Mouse (Mus musculus): ENCODE results near the gene Cntnap1. TPM values are rescaled to one million over a fixed set of nuclear protein-coding genes. Genes with fewer than 3 reads are reported as not detected.

Gene Cntnap1
- polyA plus RNA-seq, 1 experiment from 2014 or later = 0.09 TPM

- DNase-seq (ENCODE audit: low spot score) = peak; percentile 59
These were observed 5.9 kb downstream of the Cntnap1 start for GRCm38 (mm10) chr11:101176117-101176691.

GRCm38 (mm10) chr11:101176933-101177773 is 6.8 kb downstream of the Cntnap1 start:
- peak overlapping the region; percentile 13; the same call in 1 of the 2 replicates for H3K4me3 ChIP-seq
- 30% methylated on average over 22 of the region's 22 CpGs for WGBS
- H3K36me3 ChIP-seq = no peaks in the 10 kb centered on the region
- no peaks in the 10 kb centered on the region for H3K9me3 ChIP-seq (replicated peaks)
- peak; percentile 63 for DNase-seq (ENCODE audit: low spot score)
- peaks cover 86% of the 10 kb centered on the region for H3K27me3 ChIP-seq (ENCODE audit: low read depth, poor library complexity, severe bottlenecking)
- H3K27ac ChIP-seq = no peak overlapping the region
- peaks cover 52% of the 10 kb centered on the region for H3K4me1 ChIP-seq

More at GRCm38 (mm10) chr11:101176117-101176691, 5.9 kb downstream of the Cntnap1 start:
- 2% methylated on average over 25 of the region's 25 CpGs for WGBS
- no peaks in the 10 kb centered on the region for H3K36me3 ChIP-seq
- H3K9me3 ChIP-seq (replicated peaks) = no peaks in the 10 kb centered on the region
- peaks cover 62% of the 10 kb centered on the region for H3K4me1 ChIP-seq
- peak overlapping the region; percentile 41 for H3K4me3 ChIP-seq
- H3K27me3 ChIP-seq (ENCODE audit: low read depth, poor library complexity, severe bottlenecking) = peaks cover 88% of the 10 kb centered on the region
- H3K27ac ChIP-seq = no peak overlapping the region

- WGBS = 49% methylated on average over 36 of the region's 36 CpGs
- peaks cover 86% of the 10 kb centered on the region for H3K27me3 ChIP-seq (ENCODE audit: low read depth, poor library complexity, severe bottlenecking)
- no peak overlapping the region for H3K27ac ChIP-seq
- H3K4me1 ChIP-seq = peaks cover 46% of the 10 kb centered on the region
- DNase-seq (ENCODE audit: low spot score) = peak; percentile 29
- H3K9me3 ChIP-seq (replicated peaks) = no peaks in the 10 kb centered on the region
- H3K36me3 ChIP-seq = no peaks in the 10 kb centered on the region
- 0 out of 2 replicates have a peak overlapping the region, but pooled peaks have one; percentile 7 for H3K4me3 ChIP-seq
These were observed 8.0 kb downstream of the Cntnap1 start for GRCm38 (mm10) chr11:101178061-101179058.

- Histone ChIP-seq H3K9me3 (replicated peaks) (no peaks in the 10 kb centered on the region), H3K4me1 (peaks cover 36% of the 10 kb centered on the region), H3K36me3 (no peaks in the 10 kb centered on the region), H3K27ac (no peak overlapping the region), H3K4me3 (no peak overlapping the region), H3K27me3 (ENCODE audit: low read depth, poor library complexity, severe bottlenecking) (peaks cover 81% of the 10 kb centered on the region)
- DNase-seq (ENCODE audit: low spot score) = peak; percentile 29
- 73% methylated on average over 15 of the region's 15 CpGs for WGBS
These were observed 9.0 kb downstream of the Cntnap1 start for GRCm38 (mm10) chr11:101179306-101179705.

DNA sequence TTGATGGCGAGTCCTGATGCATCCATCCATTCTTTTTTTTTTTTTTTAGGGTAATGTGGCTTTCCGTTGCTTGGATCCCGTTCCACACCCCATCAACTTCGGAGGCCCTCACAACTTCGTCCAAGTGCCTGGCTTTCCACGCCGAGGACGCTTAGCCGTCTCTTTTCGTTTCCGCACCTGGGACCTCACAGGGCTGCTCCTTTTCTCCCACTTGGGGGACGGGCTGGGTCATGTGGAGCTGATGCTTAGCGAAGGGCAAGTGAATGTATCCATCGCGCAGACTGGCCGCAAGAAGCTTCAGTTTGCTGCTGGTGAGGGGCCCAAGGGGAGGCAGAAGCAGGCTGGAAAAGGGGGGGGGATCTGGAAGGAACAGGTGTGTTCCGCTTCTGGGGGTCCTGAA is 9.9 kb downstream of the Cntnap1 start:
- H3K27me3 ChIP-seq (ENCODE audit: low read depth, poor library complexity, severe bottlenecking) = peaks cover 71% of the 10 kb centered on the region
- peaks cover 28% of the 10 kb centered on the region for H3K4me1 ChIP-seq
- H3K4me3 ChIP-seq = no peak overlapping the region
- no peaks in the 10 kb centered on the region for H3K36me3 ChIP-seq
- peak; percentile 30 for DNase-seq (ENCODE audit: low spot score)
- no peak overlapping the region for H3K27ac ChIP-seq
- H3K9me3 ChIP-seq (replicated peaks) = no peaks in the 10 kb centered on the region
- WGBS = 69% methylated on average over 17 of the region's 17 CpGs

DNA sequence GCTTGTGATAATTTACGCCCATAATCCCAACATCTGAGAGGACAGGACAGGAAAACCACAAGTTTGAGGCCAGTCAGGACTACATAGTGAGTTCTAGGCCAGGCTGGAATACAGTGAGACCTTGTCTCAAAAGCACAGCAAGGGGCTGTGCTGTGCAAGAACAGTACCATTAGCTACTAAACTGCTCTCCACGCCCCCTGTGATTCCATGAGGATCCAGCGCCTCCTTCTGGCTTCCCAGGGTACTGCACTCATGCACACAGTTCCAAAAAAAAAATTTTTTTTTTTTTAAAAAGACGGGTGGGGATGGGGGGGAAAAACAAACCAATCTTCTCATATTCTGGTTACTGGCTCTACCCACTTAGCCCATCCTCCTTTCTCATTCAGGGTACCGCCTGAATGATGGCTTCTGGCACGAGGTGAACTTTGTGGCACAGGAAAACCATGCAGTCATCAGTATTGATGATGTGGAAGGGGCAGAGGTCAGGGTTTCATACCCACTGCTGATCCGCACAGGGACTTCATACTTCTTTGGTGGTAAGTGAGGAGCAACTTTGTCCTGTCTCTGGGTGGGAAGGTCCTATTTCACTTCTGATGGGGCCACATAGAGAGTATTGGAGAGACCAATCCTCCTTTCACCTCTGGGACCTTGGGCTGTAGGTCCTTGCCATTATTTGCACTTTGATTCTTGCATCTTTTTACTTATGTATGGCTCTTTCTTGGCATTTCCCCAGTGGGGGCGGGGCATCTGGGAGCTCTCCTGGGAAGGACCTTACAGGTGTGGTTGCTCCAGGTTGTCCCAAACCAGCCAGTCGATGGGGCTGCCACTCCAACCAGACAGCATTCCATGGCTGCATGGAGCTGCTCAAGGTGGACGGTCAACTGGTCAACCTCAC is 10.8 kb downstream of the Cntnap1 start:
- peaks cover 63% of the 10 kb centered on the region for H3K27me3 ChIP-seq (ENCODE audit: low read depth, poor library complexity, severe bottlenecking)
- peak; percentile 82 for DNase-seq (ENCODE audit: low spot score)
- 41% methylated on average over 10 of the region's 10 CpGs for WGBS

GRCm38 (mm10) chr11:101181961-101182360 is 11.6 kb downstream of the Cntnap1 start:
- WGBS = 93% methylated on average over 11 of the region's 11 CpGs
- Histone ChIP-seq H3K4me1 (peaks cover 15% of the 10 kb centered on the region), H3K27me3 (ENCODE audit: low read depth, poor library complexity, severe bottlenecking) (peaks cover 54% of the 10 kb centered on the region), H3K27ac (no peak overlapping the region), H3K36me3 (no peaks in the 10 kb centered on the region), H3K9me3 (replicated peaks) (no peaks in the 10 kb centered on the region), H3K4me3 (no peak overlapping the region)
- DNase-seq (ENCODE audit: low spot score) = no peak

More for the DNA sequence above, 10.8 kb downstream of the Cntnap1 start:
- H3K9me3 ChIP-seq (replicated peaks) = no peaks in the 10 kb centered on the region
- no peak overlapping the region for H3K27ac ChIP-seq
- H3K36me3 ChIP-seq = no peaks in the 10 kb centered on the region
- H3K4me1 ChIP-seq = peaks cover 22% of the 10 kb centered on the region
- H3K4me3 ChIP-seq = no peak overlapping the region

GRCm38 (mm10) chr11:101182771-101183517 is 12.6 kb downstream of the Cntnap1 start:
- Histone ChIP-seq H3K4me3 (no peak overlapping the region), H3K4me1 (peaks cover 8% of the 10 kb centered on the region), H3K27ac (no peak overlapping the region), H3K9me3 (replicated peaks) (no peaks in the 10 kb centered on the region), H3K36me3 (no peaks in the 10 kb centered on the region), H3K27me3 (ENCODE audit: low read depth, poor library complexity, severe bottlenecking) (peaks cover 45% of the 10 kb centered on the region)
- DNase-seq (ENCODE audit: low spot score) = no peak
- WGBS = 83% methylated on average over 14 of the region's 14 CpGs

DNA sequence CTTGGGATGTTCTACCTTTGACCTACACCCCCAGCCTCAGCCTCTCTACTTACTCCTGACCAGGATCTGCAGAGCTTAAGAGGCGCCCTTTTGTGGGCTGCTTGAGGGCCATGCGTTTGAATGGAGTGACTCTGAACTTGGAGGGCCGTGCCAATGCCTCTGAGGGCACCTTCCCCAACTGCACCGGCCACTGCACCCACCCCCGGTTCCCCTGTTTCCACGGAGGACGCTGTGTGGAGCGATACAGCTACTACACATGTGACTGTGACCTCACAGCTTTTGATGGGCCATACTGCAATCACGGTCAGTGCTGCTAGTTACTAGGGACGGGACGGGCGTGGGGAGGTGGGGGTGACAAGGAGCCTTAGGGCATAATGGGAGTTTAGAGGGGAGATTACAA is 14.7 kb downstream of the Cntnap1 start:
- Histone ChIP-seq H3K36me3 (no peaks in the 10 kb centered on the region), H3K9me3 (replicated peaks) (no peaks in the 10 kb centered on the region), H3K4me3 (no peak overlapping the region), H3K4me1 (peaks cover 13% of the 10 kb centered on the region), H3K27me3 (ENCODE audit: low read depth, poor library complexity, severe bottlenecking) (peaks cover 24% of the 10 kb centered on the region), H3K27ac (no peak overlapping the region)
- WGBS = 91% methylated on average over 12 of the region's 12 CpGs
- no peak for DNase-seq (ENCODE audit: low spot score)

- Histone ChIP-seq H3K9me3 (replicated peaks) (no peaks in the 10 kb centered on the region), H3K27me3 (ENCODE audit: low read depth, poor library complexity, severe bottlenecking) (peaks cover 20% of the 10 kb centered on the region), H3K4me3 (no peak overlapping the region), H3K4me1 (peaks cover 18% of the 10 kb centered on the region), H3K27ac (no peak overlapping the region), H3K36me3 (no peaks in the 10 kb centered on the region)
- WGBS = 93% methylated on average over 4 of the region's 4 CpGs
- DNase-seq (ENCODE audit: low spot score) = no peak
These were observed 15.1 kb downstream of the Cntnap1 start for GRCm38 (mm10) chr11:101185441-101185840.

DNA sequence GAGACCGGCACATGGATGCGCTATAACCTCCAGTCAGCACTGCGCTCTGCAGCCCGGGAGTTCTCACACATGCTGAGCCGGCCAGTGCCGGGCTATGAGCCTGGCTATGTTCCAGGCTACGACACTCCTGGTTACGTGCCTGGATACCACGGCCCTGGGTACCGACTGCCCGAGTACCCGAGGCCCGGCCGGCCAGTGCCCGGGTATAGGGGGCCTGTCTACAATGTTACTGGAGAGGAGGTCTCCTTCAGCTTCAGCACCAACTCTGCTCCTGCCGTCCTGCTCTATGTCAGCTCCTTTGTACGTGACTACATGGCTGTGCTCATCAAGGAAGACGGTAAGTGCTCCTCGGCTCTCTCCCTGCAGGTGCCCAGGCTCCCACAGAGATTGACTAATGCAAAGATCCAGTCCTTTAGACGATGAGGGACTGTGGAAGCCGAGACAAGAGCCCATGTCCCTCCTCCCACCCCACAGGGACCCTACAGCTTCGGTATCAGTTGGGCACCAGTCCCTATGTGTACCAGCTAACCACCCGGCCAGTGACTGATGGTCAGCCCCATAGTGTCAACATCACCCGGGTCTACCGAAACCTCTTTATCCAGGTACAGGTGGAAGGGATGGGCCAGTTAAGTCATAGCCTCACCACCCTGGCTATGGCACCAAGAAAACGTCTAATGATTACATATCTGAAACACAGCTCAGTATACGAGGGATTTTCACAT is 16.4 kb downstream of the Cntnap1 start:
- 88% methylated on average over 27 of the region's 27 CpGs for WGBS
- DNase-seq (ENCODE audit: low spot score) = no peak
- Histone ChIP-seq H3K9me3 (replicated peaks) (no peaks in the 10 kb centered on the region), H3K4me1 (peaks cover 30% of the 10 kb centered on the region), H3K27ac (no peak overlapping the region), H3K4me3 (no peak overlapping the region), H3K36me3 (no peaks in the 10 kb centered on the region), H3K27me3 (ENCODE audit: low read depth, poor library complexity, severe bottlenecking) (peaks cover 19% of the 10 kb centered on the region; the same call in 1 of the 2 replicates)
